Mouse (Mus musculus): ENCODE measurements at regions not wholly inside any gene's neighbourhood (a gene's known extent, or its start where the extent isn't known, plus 50 kb on each side); places are given as distances from the start of the nearest gene placed in this dataset.

DNA sequence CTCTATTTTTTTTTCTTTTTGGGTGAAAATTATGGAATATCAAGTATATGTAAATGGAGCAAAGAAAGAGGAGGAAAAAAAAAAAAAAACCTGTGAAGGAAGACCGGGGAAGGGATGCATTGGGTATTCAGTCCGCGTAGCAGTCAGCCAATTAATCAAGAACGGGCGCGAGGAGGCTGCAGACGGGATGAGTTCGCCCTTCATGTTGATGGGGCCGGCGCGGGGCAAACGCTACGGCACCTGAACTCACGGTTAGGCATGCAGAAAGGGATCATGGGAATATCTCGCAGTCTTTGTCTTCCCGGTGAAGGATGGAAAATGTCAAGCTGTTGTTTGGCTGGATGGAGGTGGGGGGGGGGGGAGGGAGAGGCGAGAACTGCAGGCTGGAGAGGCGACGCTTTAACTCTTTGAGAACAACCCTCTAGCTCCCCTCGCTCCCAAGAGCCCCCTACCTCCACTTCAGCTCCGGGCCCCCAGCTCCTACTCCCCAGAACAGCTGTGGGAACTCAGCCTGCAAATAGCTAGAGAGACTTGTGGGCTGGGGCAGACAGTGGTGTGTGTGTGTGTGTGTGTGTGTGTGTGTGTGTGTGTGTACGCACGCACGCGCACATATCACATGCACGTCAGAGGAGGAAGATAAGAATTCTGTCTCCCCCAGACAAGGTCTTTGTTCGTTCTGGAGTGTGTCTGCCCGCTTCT lies 210.7 kb downstream of the Gm26897 start:
- DNase-seq (ENCODE audit: low spot score in 2 of 2), result no peak

DNA sequence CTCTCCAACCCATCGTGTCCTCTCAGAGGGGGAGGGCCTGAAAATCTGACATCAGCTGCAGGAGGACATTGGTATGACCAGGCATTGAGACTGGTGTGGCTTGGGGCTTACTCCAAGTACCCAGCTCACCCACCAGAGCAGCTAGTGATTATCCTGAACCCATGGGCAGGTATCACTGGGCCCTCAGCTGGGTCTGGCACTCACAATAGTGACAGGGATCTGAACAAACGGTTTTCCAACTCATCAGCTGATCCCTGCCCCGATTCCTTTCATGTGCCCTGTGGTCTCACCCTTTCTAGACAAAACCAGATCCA lies 211.2 kb downstream of the Gm26897 start:
- DNase-seq (ENCODE audit: low spot score in 2 of 2), result no peak

DNA sequence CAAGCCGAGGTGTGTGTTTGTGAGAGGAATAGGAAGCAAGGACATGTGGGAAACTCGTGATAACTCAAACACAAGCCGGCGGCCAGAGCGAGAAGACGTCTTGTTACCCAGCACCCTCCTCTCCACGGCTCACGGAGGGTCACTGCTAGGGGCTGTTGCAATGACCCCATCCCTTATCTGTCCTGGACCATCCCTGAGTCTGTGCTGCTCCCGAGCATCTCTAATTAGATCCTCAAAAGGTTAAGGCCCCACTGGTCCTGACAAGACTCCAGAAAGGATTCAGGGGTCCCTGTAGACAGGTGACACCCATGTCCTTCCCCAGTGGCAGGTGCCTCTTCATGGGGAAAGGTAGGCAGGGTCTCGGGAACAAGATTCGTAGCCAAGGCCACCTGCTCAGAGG lies 212.6 kb downstream of the Gm26897 start:
- no peak for DNase-seq (ENCODE audit: low spot score in 2 of 2)

DNA sequence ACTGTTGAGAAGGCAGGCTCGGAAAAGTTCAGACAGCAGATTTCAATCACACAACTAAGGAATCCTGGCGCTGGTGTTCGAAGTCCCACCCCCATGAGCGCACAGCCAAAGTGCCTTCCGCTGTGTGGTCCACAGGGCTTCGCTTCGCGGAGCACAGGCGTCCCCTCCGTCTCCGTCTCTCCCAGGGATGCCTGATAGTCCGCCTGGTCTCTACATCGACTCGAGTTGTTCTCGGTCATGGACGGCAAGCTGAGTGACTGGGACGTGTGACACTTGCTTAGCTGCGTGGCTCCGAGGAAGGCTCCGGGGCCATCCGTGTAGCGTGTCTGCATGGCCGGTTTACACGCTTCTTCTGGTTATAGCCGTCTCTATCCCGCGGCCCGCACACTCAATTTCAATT lies 224.0 kb downstream of the Gm26897 start:
- DNase-seq (ENCODE audit: low spot score in 2 of 2), result no peak

GRCm38 (mm10) chr5:111958226-111958625 lies 224.5 kb downstream of the Gm26897 start:
- DNase-seq (ENCODE audit: low spot score in 2 of 2), result no peak

GRCm38 (mm10) chr5:111965311-111965710 lies 231.6 kb downstream of the Gm26897 start:
- no peak for DNase-seq (ENCODE audit: low spot score in 2 of 2)

- DNase-seq (ENCODE audit: low spot score in 2 of 2), result no peak
Observed at GRCm38 (mm10) chr5:111968121-111968520, 234.4 kb downstream of the Gm26897 start.

GRCm38 (mm10) chr5:111968701-111969100 lies 235.0 kb downstream of the Gm26897 start:
- no peak for DNase-seq (ENCODE audit: low spot score in 2 of 2)

DNA sequence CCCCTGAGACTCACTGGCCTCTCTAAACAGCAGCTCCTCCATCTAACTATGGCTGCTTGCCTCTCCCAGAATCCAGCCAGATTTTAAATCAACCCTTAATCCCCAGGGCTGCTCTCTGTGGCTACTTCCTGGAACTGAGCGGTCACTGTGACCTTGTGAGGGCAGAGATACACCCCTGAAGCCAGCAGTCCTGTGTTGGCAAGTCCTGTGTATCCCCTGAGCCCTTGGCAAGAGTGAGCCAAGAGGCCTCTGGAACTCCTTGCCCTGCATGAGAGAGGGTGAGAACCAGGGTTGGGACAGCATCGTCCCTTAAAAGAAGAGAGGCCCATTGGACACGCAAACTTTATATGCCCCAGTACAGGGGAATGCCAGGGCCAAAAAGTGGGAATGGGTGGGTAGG lies 237.5 kb downstream of the Gm26897 start:
- DNase-seq (ENCODE audit: low spot score in 2 of 2), result no peak

DNA sequence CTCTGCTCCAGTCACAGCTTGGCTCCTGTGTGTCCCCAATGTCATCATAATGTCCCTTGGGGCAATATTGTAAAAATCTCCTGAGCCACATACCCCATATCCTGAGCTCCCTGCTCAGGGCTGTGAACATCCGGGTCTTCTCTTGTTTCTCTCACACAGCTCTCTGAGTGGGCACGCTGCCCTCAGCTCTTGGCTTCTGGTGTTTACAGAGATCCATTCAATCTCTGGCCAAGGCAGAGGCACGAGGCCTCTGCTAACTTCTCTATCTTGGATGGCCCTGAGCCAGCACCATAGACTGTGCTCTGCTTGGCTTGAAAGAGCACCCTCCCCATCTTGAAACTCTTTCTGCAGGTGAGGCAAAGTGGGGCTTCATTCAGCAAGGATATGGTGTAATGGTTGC lies 238.2 kb downstream of the Gm26897 start:
- DNase-seq (ENCODE audit: low spot score in 2 of 2), result no peak

- no peak for DNase-seq (ENCODE audit: low spot score in 2 of 2)
Observed at GRCm38 (mm10) chr5:111975686-111976085, 242.0 kb downstream of the Gm26897 start.

DNA sequence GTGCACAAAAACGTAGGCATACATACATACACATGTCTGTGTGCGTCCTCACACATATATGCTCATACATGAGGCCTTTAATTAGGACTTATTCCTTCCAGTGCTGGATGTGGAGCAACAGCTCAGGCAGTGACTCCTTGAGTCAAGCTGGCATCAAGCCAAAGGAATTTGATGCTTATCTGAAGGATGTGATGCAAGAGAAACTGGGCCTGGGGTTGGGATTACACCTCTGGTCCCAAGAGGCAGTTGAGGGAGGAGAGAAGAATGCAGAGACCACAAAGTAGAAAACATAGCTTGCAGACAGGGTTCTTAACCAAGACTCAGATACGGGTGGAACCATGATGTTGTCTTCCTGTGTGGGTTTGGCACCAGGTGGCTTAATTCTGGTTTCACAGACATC lies 245.9 kb downstream of the Gm26897 start:
- no peak for DNase-seq (ENCODE audit: low spot score in 2 of 2)

GRCm38 (mm10) chr5:111982106-111982505 lies 248.4 kb downstream of the Gm26897 start:
- DNase-seq (ENCODE audit: low spot score in 2 of 2), result no peak

DNA sequence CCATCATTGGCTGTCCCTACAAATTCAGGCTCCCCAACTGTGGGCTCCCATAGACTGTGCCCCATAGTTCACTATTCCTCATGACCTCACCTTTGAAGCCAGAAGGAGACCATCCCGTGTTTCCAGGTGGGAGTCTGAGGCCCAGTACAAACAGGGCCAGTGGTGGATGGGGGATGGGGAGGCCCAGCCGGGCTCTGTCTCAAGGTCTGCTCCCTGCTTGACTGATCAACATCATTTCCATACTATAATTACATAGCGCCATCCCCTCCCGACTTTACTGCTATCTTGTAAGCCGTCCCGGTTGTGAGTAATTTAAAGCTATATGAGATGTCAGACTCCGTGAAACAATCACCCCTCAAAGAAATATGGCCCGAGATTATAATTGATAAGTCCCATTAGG lies 252.3 kb downstream of the Gm26897 start:
- DNase-seq (ENCODE audit: low spot score in 2 of 2), result no peak

- DNase-seq (ENCODE audit: low spot score in 2 of 2), result no peak
Observed at GRCm38 (mm10) chr5:111987036-111987435, 253.3 kb downstream of the Gm26897 start.

DNA sequence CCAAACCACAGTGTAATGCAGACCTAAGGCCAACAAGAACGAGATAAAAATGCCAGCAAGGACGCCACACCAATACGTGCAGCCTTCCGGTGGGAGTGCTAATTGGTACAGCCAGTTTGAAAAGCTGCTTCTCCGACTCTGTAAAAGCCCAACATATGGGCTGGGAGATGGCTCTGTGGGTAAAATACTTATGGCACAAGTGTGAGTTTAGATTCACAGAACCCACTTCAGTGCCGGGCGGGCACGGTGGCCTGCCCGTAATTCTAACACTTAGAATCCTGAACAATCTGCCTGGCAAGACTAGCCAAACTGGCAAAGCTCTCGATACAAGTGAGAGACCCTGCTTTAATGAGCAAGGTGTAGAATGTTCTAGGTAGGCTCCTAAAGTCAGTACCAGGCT lies 258.1 kb downstream of the Gm26897 start:
- DNase-seq (ENCODE audit: low spot score in 2 of 2), result no peak

DNA sequence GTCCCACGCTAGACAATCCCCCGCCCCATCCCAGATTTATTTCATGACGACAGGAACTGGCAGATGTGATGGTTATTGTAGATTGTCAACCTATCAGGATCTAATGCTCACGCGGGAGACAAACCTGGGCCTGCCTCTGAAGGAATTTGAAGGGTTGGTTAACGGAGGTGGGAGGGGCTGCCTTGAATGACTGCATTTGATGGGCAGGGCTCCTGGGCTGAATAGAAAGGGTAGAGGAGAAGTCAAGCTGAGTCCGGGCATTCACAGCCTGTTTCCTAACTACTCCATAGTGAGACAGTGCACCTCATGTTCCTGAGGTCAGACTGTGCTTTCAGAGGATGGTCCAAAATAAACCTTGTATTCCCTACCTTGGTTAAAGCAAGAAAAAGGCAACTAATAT lies 259.1 kb downstream of the Cryba4 start:
- DNase-seq (ENCODE audit: low spot score in 2 of 2), result no peak

- DNase-seq (ENCODE audit: low spot score in 2 of 2), result no peak
Observed at GRCm38 (mm10) chr5:111993930-111994329, 258.4 kb downstream of the Cryba4 start.

DNA sequence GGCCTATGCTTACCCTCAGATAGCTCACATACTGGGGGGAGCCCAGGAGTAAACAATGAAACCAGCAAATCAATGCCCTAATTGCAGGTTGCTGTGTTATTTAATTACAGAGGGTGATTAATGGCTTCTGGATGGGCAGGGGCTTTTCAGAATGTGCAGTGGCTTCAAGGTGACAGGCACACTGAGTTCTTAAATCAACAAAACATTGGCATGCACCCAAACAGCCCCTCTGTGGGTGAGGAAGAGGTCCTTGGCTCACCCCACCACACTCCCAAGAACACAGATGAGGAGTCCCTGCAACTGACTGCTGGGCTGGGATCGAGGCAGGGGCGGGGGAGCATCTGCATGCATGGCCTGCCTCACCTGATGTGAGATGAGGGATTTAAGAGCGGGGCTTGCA lies 255.5 kb downstream of the Cryba4 start:
- DNase-seq (ENCODE audit: low spot score in 2 of 2), result no peak

DNA sequence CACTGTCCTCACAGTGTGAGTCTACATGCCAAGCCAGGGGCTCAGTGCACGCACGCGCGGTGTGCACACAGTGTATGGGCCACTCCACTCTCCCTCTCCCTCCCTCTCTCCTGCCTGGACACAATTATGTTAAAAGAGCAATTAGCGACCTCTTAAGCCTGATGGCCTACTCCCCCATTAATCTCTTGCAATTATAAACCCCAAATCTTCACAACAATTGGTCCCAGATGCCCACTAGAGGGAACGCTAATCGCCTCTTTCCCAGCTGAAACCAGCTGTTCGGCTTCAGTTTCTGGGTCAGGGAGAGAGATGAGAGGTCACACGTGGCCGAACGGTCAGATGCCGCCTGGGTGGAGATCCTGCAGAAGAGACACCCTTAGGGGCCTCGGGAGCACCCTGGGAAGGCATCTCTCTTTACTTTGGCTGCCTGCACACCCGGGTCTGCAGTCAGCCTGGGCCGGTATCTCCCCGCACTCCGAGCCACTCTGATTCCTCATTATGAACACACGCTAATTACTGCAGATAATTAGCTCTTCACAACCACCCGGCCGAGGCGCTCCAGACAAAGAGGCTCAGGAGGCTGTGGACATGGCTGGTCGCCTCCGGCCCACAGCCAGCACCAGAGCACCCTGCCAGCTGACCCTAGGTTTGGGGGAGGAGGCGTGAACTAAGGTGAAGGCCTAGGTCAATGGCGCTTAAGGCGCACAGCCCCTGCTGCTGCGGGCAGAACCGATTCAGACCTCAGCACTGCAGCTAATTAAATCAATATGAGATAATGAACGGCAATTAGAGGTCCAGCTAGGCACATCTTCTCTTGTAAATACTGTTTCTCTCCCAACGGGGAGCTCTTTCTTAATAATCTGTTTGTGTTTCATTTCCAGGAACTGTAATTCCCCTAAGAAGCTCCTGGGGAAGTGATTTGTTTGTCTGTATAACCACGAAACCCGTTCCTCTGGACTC lies 250.3 kb downstream of the Cryba4 start:
- no peak for DNase-seq (ENCODE audit: low spot score in 2 of 2)

DNA sequence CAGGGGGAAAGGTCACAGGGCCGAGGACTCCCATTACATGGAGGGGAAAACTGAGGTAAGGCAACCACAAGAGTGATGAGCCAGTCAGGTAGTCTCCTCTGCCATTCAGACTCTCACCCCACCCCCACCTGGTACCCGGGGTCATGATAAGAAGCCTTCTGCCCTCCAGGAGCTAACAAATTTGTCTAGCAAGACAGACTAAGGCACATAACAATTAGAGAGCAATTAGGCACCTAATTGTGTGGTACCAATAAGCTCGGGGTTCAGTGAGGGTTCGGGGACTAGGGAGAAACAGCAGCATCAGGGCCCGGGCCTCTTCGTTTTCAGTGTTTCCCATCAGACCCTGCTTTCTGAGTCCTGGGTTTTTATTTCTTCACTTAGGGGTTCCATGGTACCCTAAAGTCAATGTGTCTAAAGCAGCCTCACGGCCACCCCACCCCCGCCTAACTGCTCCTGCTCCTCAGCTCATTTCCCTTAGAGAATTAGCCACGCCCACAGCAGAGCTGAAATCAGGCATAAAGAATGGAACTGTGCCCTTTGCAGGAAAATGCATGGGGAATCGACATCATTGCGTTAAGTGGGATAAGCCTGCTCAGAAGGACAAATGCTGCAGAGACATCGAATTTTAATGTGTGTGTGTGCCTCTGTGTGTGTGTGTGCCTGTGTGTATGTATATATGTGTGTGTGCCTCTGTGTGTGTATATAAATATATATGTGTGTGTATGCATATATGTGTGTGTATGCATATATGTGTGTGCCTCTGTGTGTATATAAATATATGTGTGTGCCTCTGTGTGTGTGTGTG lies 249.3 kb downstream of the Cryba4 start:
- DNase-seq (ENCODE audit: low spot score in 2 of 2), result no peak

DNA sequence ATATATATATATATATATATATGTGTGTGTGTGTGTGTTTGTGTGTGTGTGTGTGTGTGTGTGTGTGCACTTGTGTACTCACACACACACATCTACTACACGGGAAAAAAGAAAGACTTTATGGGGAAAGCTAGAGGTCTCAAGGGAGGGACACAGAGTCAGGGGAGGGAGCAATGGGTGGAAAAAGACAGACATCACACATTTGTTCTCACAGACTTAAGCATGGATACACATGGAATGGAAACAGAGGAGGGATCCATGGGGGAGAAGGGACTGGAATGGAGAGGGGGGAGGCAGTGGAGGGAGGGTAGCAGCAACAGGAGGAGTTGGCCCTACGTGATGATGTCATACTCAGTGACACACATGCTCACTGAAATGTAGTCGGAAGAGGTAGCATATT lies 248.3 kb downstream of the Cryba4 start:
- DNase-seq (ENCODE audit: low spot score in 2 of 2), result no peak
